Mouse (Mus musculus): Measurements from ENCODE around the gene Mff.

Gene Mff

DNA sequence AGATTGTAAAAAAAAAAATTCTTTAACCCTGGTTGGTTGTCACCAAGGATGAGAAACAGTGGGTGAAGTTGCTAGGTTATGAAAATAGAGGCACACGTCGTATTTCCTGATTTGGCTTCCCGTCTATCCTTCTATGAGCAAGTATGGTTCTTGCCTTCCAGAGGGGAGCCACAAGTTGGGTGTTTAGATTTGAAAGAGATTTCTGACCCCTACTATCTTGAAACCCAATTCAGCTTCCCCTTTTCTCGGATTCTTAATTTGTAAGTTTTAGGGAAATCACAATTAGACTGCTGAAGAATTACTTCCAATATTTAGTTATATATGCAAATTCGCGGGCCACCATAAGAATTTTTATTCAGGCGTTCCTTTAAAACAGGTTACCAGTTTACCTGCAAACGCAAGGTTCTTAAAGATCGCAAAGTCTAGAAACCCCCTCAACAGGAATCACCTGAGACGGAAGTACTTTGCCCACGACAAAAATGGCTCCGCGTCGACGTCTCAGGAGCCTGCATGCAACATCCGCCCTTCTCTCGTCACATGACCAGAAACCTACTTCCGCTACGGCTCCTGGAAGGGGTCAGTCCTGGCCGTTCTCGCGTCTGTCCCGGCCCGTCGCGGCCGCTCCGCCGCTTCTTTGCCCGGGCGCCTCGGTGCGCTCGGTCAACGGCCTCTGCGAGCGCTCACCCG is at the start of gene Mff:
TSS of gene Mff (plus strand) at position 552 of the 687 bp plus-strand sequence.
- peak; percentile 84 to 91 for DNase-seq

DNA sequence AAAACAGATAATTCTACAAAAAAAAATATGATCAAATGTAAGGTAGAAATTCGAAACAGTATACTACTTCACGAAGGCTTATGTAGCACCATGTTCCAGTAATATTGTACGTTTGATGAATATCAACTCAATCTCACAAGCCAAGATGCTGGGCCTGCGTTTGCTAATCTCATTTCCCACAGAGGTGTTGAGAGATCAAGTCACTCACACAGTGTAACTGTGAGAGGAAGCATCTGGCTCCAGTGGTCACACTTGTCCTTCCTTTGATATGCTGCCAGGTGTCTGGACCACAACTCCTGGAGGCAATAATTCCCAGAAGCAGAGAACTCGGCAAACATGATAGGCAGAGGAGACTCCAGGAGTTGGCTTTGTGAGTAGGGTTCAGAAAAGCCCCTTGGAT is 38.4 kb upstream of the Mff start:
- DNase-seq, result no peak

DNA sequence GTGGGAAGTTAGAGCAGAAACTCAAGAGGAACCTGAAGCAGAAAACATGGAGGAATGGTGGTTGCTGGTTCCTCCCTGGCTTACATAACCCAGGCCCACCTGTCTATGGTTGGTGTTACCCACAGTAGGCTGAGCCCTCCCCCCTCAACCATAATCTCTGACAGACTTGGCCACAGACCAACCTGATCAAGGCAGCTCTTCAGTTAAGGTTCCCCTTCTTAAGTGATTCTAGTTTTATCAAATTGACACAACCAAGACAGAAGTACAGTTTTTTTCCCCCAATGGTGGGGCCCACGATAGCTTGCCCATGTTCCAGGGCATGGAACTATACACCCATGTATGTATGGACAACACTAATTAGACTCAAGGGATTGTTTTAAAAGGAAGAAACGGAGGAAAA is 37.8 kb upstream of the Mff start:
- no peak for DNase-seq

DNA sequence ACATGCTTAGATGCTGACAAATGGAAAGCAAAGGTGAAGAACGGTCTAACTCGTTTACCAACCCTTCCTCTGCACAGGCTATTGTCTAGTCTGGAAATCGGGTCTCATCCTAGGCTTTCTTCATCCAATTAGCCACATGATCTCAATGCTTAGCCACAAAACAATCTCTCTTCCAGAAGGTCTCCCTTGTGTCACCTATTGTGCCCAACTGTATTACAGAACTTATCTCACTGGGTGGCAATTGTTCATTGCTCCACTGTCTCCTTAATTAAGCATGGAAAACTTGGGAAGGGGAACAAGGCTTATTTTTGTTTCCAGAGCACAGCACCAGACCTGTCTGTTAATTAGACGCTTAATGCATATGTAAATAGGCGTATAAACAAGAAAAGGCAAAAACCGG is 36.8 kb upstream of the Mff start:
- DNase-seq, result no peak

DNA sequence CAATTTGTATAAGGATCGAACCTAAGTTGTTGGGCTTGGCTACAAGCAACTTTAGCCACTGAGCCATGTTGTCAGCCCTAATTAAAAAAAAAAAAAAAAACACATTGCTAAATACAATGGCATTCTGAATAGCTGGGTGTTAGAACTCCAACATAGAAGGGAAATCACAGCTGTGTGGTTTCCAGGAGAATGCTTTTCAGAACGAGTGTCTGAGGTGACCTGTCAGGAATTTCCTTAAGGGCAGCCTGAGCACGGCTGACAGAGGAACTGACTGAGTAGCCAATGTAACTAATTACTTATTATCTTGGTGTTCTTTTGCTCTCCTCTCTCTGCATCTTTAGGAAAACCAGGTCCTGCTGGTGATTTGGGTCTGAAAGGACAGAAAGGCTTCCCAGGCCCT is 28.8 kb upstream of the Mff start:
- no peak for DNase-seq

DNA sequence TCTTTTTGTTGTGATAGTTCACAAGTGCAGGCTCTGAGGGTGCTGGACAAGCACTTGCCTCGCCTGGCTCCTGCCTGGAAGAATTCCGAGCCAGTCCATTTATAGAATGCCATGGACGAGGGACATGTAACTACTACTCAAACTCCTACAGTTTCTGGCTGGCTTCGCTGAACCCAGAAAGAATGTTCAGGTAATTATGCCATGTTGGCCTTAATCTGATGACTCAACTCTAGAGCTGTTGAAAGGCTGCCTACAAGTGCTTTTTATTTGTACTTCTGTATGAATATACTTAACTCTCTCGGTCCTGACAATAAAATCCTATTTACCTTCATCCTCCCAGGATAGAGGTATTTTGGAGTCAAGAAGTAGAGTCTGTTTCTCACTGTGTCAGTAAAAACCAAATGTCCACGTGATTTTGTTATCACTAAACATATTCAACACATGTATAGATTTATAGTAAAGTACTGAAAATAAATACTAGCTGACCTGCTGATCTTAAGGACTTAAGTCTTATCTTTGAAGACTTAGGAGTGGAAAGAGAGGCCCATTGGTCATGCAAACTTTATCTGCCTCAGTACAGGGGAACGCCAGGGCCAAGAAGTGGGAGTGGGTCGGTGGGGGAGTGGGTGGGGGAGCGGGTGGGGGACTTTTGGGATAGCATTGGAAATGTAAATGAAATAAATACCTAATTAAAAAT is 6.7 kb upstream of the Mff start:
- DNase-seq, result no peak

DNA sequence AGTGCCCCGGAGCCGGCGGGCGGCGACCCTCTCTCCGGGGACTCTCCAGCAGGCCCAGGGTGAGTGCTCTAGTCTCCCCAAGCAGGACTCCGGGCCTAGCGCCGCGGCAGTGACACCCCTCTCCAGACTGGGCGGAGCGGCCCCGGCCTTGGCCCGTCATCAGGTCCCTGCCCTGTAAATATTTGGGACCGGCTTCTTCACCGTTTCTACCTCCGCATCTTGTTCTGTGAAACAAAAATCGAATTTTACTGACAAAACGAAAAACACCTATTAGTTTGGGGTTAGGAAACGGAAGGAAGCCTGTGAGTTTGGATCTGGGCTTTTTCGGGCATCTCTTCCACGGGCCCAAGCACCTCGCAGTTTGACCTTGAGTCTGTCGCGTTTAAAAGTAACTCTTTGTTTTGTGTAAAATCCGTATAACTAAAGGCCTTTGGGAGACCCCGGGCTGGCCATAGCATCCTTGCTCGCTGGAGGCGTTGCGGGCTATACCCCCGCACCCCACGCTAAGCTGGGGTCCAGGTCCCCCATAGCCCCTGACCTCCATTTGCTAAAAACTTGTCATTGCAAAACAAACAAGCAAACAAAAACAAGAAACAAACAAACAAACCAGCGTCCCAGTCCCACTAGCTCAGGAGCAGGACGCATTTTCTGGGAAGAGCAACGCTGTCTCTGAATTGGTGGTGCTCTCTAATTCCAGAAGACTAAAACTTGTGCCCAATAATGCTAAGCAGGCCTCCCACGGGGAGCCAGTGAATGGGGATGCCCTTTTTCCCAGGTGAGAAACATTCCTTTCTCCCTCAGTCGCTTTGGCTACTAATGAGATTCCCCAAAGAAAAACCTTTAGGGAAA is 560 bp downstream of the Mff start:
- no peak for DNase-seq

DNA sequence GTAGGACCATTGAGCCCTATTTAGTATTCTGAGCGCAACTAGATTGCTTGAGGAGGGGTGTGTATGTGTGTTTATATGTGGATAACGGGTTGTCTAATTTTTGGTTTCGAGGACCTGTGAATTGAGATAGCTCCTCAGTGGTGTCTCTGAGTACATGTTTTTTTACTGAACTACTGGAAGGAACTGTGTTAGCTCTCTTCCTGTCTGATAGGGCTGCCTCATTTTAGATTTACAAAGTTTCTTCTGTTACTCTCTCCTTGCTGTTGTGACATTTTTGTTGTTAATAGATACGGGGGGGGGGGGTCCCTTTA is 1.1 kb downstream of the Mff start:
- DNase-seq, result no peak

DNA sequence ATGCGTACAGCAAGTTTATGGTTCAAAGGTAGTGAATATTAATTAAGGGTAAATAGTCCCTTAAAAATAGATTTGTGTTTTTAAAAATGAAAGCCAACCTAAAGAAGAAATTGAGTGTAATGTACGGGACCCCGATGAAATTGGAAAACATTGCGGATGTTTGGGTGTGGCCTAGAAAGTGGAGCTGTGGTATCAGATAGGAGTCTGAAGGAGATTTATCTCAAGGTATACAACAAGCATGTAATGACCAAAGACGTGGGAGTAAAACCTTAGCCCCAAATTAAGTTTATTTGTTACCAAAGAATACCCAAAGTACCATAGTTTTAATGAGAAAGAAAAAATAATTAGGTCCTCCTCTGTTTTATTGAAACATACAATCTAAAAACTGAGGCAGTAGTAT is 1.8 kb downstream of the Mff start:
- DNase-seq, result no peak

DNA sequence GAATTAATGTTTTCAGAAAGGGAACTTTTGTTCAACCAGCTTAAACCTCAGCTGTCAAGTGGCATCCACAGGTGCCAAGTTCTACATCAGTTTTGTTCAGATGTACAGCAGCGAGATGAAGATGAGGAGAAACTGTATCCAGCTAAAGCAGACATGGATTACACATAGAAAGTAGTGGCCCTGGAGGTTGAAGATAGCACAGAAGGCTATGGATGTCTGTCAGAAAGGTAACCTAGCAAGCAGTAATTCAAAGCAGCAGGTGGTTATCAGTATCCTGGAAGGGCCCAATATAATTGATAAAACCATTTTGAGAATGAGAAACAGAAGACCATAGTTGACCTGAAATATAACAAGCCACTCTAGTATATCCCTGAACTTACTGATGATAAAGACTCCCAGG is 8.7 kb downstream of the Mff start:
- DNase-seq, result no peak

DNA sequence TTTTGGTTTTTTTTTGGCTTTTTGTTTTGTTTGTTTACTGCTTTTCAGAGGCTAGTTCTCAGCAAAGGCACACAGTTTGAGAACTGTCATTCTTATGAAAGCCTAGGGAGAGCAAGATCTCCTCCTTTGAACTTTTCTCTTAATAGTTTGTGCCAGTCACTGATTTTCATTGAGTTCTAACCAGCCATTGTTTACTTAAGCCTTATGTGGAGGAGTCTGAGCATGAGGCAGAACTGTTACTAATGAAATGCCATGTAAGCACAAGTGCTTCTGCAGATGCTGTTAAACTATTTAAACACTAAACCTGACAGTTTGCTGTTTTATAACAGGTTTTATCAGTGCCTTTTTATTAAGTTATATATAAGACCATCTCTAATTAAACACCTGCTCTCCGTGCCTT is 13.4 kb downstream of the Mff start:
- no peak for DNase-seq

DNA sequence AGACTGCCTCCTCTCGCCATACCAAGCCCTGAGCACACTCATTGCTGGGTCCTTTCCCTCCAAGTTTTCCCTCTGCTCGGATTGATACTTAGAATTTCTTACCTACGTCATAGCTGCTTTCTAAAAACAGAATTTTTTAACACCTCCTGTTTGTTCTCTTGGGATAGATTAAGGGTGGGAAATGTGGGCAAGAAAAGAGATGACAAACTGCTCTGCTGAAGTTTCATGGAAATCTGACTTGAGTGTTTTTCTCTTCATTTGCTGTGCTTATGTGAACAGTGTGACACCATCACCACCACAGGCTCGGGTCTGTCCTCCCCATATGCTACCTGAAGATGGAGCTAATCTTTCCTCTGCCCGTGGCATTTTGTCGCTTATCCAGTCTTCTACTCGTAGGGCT is 16.8 kb downstream of the Mff start:
- DNase-seq, result no peak

DNA sequence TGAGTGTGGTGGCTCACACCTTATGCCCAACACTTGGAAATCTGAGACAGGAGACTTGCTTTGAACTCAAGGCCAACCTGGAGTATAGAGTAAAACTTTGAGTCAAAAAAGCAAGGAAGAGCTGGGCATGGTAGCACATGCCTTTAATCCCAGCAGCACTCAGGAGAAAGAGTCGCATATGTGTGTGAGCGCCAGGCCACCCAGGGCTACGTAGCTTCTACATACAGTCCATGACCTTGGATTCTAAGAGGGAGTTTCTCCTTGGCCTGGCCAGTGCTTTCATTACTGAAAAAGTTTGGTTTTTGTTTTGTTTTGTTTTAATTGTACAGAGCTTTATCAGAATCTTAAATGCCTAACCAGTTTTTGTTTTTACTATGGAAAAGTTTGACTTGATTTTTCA is 19.3 kb downstream of the Mff start:
- DNase-seq, result no peak

DNA sequence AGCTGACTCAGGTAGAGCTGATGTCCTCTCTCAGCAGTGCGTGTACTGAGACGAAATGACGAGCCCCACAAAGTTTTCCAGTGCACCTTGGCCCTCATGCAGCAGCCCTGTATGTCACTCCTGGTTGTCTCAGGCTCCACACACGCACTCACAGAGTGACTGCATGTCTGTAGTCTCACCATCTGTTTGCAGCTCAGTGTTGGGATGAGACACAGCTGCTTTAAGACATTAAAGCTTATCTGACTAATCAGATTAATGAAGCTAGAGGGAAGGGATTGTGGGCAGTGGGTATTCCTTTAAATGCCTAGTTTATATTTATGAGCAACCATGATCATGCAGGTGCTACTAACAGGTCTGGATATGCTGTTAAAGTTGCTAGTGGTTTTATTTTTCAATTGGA is 21.7 kb downstream of the Mff start:
- DNase-seq, result no peak

DNA sequence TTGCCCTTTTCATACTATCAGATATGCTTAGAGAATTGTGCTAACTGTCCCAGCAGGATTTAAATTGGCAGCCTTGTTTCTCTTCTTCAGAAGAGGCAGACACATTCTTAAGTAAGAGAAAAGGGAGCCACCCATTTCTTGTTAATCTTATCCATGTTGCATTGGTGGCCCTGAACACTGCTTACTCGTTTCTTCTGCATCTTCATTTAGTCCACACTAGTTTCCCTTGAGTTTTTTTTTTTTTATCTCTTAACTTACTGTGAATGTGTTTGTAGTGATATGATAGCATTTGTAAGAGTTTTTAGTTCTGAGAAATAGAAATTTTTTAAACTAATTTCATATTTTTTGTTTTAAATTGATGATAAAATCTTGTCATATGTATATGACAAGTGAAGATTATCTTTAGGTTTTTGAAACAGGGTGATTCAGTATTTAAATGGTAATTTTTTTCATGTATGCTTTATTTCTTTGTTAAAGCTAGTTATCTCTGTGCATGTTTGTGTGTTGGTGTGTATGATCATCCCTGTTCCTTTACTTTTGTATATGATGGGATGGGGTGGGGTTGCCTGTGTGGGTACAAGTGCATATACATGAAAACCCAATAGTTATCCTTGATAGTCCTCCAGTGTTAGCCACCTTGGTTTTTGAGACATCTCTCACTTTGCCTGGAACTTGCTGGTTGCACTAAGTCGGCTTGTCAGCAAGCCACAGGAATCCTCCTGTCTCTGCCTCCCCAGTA is 23.2 kb downstream of the Mff start:
- no peak for DNase-seq

DNA sequence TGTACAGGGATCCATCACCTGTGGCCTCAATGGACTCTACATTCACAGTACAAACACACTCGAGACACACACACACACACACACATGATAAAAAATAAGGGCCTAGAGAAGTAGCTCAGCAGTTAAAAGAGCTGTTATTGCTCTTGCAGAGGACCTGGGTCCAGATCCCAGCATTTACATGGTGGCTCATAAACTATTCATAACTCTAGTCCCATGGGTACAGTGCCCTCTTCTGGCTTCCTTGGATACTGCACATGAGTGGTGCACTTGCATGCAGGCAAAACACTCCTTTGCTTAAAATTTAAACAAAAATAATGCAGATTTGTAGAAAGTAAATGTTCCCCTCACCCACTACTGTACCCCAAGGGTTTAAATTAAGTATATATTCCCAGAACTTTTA is 34.8 kb downstream of the Mff start:
- no peak for DNase-seq

DNA sequence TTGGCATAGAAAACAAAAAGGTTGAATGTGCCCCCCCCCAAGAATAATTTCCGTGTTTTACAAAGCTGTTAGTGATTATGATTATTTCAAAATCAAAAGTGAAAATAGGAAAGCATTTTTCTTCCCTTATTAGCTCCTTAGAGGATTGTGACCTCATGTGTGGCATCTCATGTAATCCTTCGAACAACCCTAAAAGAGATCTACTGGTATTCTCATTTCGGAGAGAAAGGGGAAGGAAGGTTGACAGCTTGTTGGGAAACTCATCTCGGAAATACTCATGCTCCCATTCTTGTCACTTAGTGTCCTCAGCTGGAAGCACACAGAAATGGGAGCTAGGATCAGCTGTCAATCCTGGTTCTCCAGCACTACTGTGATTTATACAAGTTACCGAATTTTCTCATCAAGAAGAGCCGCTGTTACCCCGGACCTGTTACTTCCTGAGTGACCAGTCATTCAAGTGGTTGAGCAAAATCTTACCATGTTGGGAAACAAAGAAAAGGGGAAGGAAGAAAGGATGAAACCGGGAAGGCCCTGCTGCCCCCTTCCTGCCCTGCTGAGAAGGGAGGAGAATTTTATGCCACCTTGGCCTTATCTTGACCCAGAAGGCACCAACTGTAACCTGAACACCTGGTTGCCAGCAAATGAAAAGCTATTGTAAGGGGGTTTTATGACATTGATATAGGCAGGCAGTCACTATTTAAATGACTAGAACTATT is 36.9 kb downstream of the Mff start:
- DNase-seq, result no peak

DNA sequence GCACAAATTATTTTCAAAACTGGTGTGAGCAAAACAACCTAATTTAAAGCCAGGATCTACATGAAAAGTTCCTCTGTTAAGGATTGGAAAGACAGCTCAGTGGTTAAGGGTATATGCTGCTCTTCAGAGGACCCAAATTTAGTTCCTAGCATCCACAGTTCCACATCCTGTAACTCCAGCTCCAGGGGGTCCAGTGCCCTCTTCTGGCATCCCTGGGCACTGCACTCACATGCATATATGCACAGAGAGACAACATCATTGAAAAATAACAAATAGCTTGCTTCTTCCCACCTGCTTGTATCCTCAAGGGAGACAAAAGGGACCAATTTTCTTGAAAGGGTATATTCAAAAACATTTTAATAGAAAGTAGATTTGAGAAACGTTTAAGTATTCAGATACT is 37.6 kb downstream of the Mff start:
- DNase-seq, result no peak

DNA sequence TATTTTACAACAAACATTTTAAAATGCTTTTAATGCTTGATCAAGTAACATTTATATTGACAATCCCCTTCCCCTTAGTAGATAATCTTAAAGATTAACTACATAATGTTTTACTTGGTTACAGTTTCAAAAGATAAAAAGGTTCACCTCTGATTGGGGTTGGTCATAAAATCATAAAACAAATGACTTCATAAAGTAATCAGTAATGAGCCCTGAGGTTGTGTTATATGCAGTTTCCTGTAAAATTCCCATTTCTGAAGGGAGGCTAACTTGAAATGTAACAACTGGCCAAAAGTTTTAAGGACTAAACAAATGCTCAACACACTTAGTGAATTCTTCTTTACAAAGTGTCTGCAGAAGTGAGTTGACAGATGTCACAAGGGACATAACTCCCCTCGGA is 41.5 kb downstream of the Mff start:
- no peak for DNase-seq

DNA sequence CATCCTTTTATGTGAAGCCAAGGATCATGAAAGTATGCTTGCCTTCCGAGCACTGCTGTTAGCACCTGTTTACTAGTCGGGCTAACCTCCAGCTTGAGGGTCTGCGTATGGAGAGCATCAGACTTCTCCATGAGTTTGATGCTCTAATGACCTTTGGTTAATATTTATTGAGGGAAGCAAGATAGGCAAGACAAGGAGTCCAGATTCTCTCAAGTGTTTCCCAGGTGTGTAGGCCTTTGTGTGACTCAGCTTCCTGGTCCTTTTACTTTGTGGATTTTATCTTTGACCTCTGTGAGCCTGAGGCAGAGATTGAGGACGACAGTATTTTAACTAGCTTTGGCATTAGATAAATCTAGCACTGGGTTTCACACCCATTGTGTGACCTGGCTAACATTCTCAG is 42.0 kb downstream of the Mff start:
- no peak for DNase-seq

DNA sequence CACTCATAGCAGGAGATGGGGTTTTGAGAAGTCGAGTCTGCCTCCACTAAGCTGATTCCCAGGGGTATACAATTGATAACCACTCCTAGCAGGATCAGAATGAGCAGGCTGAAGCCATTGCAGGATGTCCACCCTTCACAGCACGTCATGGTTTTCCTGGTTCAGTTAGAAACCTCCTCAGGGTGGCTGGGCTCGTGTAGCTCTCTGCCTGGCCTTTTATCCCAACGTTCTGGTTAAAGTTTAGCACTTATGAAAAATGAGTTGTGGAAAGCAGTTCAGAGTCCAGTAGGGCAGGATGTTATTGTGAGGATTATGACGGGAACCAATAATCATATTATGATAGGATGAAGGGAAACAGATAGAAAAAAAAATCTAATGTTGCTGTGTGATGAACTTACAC is 43.6 kb downstream of the Mff start, which contains the start of gene Tm4sf20:
TSS of gene Tm4sf20 (minus strand) at position 193 of the 400 bp plus-strand sequence.
- DNase-seq, result no peak

DNA sequence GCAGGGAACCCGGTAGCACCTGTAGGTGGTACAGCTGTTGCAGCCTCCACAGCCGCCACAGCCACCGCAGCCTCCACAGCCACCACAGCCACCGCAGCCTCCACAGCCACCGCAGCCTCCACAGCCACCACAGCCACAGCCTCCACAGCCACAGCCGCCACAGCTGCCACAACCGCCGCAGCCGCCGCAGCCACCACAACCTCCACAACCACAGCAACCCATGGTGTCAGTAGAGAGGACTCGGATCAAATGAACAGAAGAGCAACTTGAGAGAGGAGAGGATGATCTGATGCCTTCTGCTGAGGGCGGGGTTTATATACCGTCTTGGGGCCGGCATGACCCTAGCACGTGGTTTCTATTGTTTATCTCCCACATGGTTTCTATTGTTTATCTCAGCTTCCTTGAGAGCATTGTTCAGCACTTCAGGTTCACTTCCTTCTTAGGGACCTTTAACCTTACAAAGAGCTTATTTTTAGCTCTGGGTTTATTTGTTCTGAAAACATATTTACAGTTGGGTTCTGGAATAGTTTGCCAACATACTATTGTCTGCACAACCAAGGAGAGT is 46.4 kb downstream of the Mff start, which contains the start of gene Gm47791:
TSS of gene Gm47791 (minus strand) at position 222 of the 565 bp plus-strand sequence.
- DNase-seq, result no peak

Measured in spleen, adult 18-20 months (tissue).